Mouse (Mus musculus): ENCODE measurements around the gene Cpb2. TPM values are rescaled to one million over a fixed set of nuclear protein-coding genes. Genes with fewer than 3 reads are reported as not detected.

The Cpb2 gene
- total RNA-seq, 2 experiments from 2014 or later, result not detected

- intact Hi-C loops (cut with DNase I), result no loop called here
- DNase-seq, result no peak
Observed at GRCm38 (mm10) chr14:75238054-75238692, 3.9 kb upstream of the Cpb2 start.

- no peak for DNase-seq
- intact Hi-C loops (cut with DNase I), result no loop called here
Observed at GRCm38 (mm10) chr14:75246024-75247000, 4.2 kb downstream of the Cpb2 start.

GRCm38 (mm10) chr14:75250432-75250831, 8.3 kb downstream of the Cpb2 start:
- intact Hi-C loops (cut with DNase I), result no loop called here
- DNase-seq, result no peak

GRCm38 (mm10) chr14:75256521-75256920, 14.4 kb downstream of the Cpb2 start:
- intact Hi-C loops (cut with DNase I), result no loop called here
- DNase-seq, result peak in 1 of 2 experiments; percentile 19

GRCm38 (mm10) chr14:75269531-75269930, 27.4 kb downstream of the Cpb2 start:
- no peak for DNase-seq
- intact Hi-C loops (cut with DNase I), result no loop called here

- intact Hi-C loops (cut with DNase I), result no loop called here
- no peak for DNase-seq
Observed at GRCm38 (mm10) chr14:75279716-75280115, 37.6 kb downstream of the Cpb2 start.

GRCm38 (mm10) chr14:75280406-75280805, 38.3 kb downstream of the Cpb2 start:
- DNase-seq, result peak in 1 of 2 experiments; percentile 9
- intact Hi-C loops (cut with DNase I), result no loop called here

- DNase-seq, result peak in 1 of 2 experiments; percentile 14
- intact Hi-C loops (cut with DNase I), result no loop called here
Observed at GRCm38 (mm10) chr14:75283609-75284192, 41.6 kb downstream of the Cpb2 start.

- intact Hi-C loops (cut with DNase I), result no loop called here
- peak; percentile 97 to 99 for DNase-seq
Observed at GRCm38 (mm10) chr14:75284193-75284915, 42.3 kb downstream of the Cpb2 start, which contains the start of gene Zc3h13. TSS of gene Zc3h13 (plus strand) at chr14:75284373.

GRCm38 (mm10) chr14:75301081-75301480, 59.0 kb downstream of the Cpb2 start:
- intact Hi-C loops (cut with DNase I), result no loop called here
- DNase-seq, result no peak

- intact Hi-C loops (cut with DNase I), result no loop called here
- no peak for DNase-seq
Observed at GRCm38 (mm10) chr14:75303807-75304206, 61.7 kb downstream of the Cpb2 start.

GRCm38 (mm10) chr14:75307855-75308254, 65.8 kb downstream of the Cpb2 start:
- DNase-seq, result no peak
- intact Hi-C loops (cut with DNase I), result no loop called here

- intact Hi-C loops (cut with DNase I), result no loop called here
- DNase-seq, result no peak
Observed at GRCm38 (mm10) chr14:75309336-75309992, 67.4 kb downstream of the Cpb2 start.

GRCm38 (mm10) chr14:75314484-75314883, 72.4 kb downstream of the Cpb2 start:
- DNase-seq, result no peak
- intact Hi-C loops (cut with DNase I), result no loop called here

- no peak for DNase-seq
- intact Hi-C loops (cut with DNase I), result no loop called here
Observed at GRCm38 (mm10) chr14:75318736-75319135, 76.6 kb downstream of the Cpb2 start.

GRCm38 (mm10) chr14:75320269-75320668, 78.2 kb downstream of the Cpb2 start:
- intact Hi-C loops (cut with DNase I), result no loop called here
- DNase-seq, result no peak

GRCm38 (mm10) chr14:75323354-75323753, 81.3 kb downstream of the Cpb2 start:
- DNase-seq, result no peak
- intact Hi-C loops (cut with DNase I), result no loop called here

GRCm38 (mm10) chr14:75328062-75328461, 86.0 kb downstream of the Cpb2 start:
- intact Hi-C loops (cut with DNase I), result no loop called here
- DNase-seq, result no peak

GRCm38 (mm10) chr14:75330621-75331020, 88.5 kb downstream of the Cpb2 start:
- peak in 1 of 2 experiments; percentile 14 for DNase-seq
- intact Hi-C loops (cut with DNase I), result no loop called here
